Mouse (Mus musculus): ENCODE results near the gene Gm49336. TPM values are rescaled to one million over a fixed set of nuclear protein-coding genes. Genes with fewer than 3 reads are reported as not detected.

Gm49336 gene
- polyA plus RNA-seq, 2 experiments from 2014 or later, result 14.6 to 20.1 TPM

DNA sequence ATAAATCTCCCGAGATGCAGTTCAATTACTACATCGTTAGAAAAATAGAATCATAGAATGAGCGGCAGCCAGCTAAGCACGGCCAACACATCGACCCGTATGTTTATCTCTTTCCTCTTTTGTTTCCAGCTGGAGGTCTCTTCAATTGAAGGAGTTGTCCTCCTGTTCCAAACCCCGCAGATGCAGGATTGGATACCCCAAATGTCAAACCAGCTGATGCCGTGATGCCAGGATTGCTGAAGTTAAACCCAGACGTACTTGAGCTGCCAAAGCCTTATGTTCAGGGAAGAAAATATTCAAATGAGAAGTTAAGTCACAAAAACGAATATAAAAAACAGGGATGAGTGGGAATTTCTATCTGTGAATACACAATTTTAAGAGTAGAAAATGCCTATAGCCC is 31.4 kb downstream of the Gm49336 start:
- no peak for ATAC-seq

DNA sequence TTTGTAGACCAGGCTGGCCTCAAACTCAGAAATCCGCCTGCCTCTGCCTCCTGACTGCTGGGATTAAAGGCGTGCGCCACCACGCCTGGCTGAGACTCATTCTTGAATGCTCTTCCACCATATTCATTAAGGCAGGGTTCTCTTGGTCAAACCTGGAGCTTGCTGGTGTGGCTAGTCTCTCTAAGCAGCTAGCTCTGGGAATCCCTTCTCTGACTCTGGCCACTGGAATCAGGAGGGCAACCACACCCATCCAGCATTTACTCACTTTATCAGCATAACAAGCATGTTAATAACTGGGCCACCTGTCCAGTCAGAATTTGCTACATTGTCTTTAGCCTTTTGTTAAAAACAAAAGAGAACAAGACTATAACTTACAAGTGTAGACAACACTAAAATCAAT is 33.7 kb downstream of the Gm49336 start:
- ATAC-seq, result no peak

DNA sequence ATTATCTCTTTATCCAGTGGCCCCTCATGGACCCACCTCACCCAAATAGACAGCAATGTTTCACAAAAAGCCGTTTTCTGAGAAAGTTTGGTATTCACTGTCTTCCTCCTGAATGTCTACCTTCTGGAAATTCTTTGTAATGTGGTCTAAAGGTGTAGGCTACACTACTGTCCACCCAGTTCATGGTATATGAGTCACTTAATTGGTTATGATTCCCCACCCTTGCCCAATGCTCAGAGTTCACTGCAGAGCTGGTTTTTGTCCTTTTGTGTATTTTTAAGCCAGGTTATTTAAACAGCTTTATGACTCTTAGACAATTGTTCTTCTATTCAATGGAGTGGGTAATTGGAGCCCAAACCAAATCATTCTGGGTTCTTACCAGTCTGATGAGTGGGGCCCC is 35.2 kb downstream of the Gm49336 start:
- ATAC-seq, result no peak

DNA sequence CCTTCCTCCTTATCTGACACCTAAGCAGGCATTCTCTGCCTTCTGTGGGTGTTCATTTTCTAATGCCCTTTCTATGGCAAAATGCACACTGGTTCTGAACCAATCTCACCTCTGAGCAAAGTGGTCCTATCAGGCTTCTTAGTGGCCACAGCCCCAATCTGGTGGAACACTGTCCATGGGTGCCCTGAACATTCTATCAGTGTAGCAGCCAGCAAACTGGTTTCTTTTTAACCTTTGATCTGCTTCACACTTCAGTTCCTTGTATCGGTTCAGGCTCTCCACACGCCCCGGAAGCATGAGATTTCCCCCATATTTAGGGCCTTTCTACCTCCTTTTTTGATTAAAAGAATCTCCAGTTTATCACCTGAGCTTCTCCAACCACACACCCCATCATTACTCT is 36.3 kb downstream of the Gm49336 start:
- ATAC-seq, result no peak

DNA sequence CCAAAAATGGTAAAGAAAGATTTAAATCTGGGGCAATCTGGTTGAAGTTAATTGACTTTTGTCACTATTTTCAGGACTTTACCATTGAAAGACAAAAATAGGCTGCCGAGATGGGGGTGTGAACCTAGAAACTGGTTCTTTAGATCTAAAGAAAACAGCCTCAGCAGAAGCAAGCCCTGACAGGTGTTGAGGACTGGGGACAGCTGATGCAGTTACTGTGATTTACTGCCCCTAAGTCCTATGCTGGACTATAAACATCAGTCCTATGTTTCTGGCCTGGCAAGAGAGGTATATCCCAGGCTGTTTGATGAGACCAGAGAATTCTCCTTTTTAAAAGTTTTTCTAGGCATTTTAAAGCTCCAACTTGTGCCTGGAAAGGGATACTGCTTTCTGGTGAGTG is 37.3 kb downstream of the Gm49336 start:
- ATAC-seq, result no peak

DNA sequence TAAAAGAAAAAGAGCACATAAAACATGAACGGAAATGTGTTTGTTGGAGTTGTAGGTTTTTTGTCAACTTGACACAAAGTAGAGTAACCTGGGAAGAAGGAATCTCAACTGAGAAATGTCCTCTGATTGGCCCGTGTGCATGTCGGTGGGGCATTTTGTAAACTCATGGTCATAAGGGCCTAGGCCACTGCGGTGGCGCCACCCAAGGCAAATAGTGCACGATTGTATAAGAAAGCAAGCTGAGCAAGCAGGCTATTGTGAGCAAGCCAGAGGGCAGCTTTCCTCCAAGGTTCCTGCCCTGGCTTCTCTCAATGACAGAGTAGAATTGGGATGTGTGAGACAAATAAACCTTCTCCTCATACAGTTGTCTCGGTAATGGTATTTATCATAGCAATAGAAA is 42.1 kb downstream of the Gm49336 start:
- no peak for ATAC-seq

DNA sequence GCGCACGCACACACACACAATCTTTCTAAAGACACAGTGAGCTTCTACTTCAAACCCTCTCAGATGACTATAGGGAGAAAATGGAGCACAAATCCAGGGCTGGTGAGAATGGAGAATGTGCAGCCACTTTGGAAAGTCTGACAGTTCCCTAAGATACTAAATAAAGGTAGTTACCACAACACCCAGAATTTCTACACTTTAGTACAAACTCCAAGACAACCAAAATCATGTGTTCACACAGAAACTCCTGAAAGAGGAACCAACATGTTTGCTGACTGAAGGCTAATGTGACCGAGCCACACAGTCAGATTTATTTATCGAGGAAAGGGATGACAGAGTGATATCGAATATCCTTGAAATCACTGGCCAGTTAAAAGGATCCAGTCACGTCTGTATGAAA is 46.3 kb downstream of the Gm49336 start:
- no peak for ATAC-seq

DNA sequence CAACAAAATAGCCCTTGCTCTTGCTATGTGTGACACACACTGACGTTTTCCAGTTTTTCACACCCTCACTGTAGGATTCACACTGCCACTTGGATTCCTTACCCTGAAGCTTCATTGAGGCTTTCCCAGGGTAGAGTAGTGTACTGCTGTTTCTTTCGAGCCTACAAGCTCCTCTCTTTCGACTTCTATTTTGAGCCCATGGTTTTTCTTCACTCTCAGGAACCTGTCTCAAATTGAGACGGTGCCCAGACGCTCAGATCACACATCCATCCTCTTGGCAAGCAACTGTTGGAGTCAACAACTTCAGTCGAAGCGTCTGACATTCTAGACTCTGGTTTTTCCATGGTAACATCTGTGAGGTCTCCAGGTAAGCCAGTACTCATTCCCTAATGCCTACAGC is 54.4 kb downstream of the Gm49336 start, which contains the start of gene Atp8a2:
TSS of gene Atp8a2 (minus strand) at position 296 of the 400 bp plus-strand sequence.
- ATAC-seq, result no peak

DNA sequence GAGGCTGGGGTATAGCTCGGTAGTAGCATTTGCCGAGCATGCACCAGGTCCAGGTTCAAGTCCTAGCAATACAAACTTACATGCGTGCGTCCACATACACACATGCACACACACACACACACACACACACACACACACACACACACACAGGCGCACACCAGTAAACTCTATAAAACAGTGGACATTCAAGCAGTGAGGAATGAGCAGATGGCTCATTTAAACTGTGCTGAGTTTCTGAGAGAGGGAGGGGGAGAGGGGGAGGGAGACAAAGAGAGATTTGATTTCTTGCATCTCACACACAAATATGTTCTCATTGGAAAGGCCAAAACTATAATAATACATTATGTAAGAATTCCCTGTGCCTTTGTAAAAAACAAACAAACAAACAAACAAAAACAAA is 55.3 kb downstream of the Gm49336 start:
- no peak for ATAC-seq

DNA sequence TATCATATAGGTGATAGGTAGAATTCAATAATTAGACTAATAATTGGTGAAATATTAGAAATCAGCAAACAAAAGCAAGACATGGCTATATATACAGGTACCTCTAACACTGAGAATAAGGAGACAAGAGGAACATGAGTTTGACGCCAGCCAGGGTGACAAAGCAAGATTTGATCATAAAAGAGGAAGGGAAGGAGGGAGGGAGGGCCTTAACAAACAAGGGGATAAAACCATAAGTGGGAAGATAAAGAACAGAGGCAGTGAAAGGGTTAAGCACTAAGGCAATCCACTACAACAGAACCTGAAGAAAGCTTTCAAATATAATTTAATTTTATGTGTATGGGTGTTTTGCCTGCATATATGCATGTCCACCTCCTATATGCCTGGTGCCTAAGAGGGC is 56.7 kb downstream of the Gm49336 start:
- no peak for ATAC-seq

DNA sequence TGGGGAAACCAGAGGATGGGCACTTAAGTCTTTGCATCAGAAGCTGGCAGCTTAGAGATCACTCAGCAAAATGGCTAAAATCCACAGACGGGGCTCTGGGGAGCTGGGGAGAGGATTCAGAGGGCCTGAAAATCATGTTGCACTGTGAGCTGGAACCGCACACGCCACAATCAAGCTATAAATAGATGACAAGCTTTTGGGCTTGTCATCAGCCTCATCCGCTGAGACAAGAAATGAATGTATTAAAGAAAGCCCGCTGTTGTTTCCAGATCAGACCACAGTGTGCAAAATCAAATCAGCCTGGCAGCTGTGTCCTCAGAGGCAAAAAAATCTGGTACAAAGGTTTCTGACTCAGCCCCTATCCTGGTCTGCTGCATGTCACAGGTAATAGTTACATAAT is 61.5 kb downstream of the Gm49336 start:
- ATAC-seq, result no peak

DNA sequence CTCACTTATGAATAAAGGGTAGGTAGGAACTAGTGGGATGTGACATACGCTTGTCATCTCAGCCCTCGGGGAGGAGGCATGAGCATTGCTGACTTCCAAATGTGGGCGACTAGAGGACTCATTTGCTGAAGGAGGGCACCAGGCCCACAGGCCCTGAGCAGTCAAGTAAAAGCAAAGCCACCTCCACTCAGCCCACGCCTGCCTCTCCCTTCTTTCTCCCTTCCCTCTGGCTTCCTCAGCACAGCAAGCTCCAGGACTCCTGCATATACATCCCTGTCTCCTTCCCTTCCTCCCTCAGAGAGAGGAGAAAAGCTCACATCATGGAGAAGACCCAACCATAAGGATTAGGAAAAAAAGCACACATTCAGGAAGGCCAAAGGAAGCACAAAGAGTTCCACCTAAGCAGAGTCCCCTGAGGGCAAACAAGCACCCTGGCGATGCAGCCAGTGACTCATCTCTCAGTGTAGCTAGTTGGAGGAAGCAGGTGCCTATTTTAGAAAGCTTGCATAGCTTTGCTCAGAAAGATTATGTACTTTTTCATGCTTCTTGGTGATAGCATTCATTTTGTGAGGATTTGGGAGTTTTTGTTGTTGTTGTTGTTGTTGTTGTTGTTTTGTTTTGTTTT is 63.0 kb downstream of the Gm49336 start:
- no peak for ATAC-seq

DNA sequence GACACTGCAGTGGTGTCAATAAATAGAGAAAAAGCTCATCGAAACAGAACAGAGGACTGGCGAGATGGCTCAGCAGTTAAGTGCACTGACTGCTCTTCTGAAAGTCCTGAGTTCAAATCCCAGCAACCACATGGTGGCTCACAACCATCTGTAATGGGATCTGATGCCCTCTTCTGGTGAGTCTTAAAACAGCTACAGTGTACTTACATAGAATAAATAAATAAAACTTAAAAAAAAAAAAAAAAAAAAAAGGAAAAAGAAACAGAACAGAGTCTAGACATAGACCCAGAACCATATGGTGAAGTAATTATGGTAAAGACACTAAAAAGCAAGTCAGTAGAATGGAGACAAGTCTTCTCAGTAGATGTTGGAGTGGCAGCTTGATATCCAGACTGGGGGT is 70.0 kb downstream of the Gm49336 start:
- ATAC-seq, result no peak

DNA sequence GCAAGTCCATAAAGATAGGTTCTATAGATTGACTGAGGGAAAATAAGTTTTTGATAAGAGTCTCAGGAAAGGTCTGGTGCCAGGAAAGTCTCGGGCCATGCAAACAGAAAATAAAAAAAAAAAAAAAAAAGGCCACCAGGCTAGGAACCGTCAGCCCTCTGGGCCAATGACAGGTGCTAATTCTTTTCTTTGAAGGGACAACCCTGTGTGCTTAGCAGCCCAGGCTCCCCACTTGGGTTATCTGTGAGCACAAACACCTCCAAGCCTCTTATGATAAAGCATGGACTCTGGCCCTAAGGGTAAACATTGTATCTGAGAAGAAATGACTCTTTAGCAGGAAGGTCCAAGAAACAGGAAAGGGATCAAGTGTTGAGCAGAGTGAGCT is 72.7 kb downstream of the Gm49336 start:
- no peak for ATAC-seq

DNA sequence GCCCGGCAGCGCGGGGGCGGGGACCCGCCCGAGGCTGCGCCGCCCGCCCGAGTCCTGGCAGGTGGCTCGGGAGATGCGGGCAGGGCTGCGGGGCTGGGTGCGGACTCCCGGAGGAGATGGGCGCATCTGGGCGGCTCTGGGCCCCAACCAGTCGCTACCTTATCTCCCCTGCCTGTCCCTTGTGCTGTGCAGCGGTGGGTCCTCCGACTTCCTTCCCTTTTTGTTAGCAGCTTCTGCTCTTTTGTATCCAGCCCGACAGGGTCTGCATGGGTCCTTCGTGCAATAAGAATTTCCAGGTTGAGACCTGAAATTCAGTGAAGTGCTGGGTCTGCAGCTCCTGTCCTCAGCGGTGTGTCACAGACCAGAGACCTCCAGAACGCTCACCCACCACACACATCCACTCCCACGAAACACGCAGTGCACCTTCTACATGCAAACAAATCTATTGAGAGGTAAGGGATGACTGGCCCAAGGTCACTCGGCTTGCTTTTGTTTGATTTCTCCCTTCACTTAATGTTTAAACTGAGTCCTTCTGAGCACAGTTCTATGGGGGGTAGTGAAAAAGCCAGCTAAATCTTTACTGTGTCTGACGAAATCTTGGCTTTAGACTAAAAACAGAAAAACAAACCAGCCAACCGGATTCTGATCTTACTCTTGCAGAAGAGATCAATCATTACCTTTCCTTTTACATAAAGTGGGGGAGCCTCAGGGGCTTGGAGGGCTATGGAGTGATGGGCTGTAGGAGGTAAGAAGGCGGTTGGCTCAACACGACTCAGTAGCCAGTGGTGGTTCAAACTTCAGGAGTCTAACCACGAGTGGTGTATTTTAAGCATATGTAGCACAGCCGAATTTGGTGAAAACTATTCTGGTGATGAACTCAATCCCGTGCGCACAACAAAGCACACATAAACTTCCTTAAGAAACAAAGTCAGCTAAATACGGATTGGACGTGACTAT is 73.4 kb downstream of the Gm49336 start:
- no peak for ATAC-seq

DNA sequence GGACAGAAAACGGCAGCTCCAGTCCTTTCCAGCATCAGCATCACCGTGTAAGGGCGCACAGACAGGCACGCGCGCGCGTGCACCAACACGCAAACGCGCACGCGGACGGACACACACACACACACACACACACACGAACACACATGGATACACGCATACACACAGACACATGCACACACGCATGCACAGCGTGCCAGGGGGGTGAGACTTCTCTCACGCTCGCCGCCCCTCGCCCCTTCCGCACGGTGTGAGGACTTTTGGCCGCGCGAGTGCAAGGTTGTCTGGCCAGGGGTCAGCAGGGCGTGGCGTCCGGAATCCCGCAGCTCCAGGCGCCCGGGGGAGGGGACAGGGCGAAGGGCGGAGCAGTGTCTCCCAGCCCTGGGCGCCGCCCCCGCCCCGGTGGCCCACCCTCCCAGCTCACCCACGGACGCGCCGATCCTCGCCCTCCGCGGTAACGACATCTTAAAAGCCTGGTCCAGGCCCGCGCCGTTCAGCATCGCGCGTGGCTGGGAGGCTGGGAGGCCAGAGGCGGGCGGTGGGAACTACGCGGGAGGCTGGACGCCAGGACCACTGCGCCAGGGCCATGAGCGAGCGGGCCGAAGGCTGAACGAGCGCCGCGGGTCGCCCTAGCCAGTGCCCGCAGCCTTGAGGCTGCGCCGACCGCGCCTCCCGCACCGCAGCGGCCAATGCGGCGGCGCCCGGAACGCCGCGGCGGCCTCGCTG is 74.3 kb downstream of the Gm49336 start:
- no peak for ATAC-seq

DNA sequence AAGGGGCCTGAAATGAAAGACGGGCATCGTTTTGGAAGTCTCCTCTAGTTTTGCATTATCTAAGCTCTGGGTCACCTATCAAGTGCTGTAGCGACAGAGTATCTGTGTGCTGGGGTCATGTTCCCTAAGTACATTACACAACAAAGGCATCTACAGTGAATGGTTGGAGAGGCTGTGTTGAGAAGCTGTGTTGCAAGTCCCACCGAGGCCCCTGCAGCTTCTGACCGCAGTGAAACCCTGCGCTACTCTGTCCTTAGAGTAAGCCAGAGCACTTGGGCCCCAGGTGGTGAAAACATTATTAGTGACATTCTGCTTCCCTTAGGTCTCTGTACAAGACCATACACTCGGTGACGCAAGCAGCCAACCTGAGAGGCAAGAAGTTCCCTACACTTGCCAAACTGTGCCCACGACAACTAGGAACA is 74.8 kb downstream of the Gm49336 start:
- ATAC-seq, result no peak

DNA sequence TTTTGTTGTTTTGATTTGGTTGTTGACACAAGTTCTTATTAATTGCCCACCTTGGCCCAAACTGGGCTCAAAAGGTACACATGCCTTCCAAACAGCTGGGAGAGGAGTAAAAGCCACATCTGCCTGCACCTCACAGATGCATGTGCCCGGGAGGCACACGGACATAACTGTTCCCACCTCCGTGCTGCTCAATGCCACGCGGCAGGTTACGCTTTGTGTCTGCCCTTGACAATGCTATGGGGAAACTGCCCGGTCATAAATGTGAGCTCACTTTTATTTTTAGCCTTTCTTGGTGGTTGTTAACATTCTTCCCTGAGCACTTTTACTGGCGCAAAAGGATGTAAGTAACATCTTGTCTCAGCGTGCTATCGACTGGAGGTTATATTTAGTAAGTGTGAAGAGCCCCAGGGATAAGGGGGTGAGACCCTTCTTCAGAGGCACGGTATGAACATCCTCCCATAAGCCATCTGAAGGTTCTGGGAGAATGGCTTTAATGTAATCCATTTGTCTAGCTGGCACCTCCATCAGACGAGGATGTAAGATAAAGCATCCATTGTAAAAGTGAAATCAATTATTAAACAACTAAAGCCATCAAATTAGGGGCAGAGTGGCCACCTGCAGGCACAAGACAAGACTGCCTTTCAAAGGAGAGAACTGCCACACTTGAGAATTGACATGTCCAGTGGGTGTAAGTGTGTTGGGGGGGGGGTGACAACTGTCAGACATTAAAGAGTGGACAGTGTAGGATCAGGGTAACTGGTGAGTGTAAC is 78.8 kb downstream of the Gm49336 start:
- no peak for ATAC-seq

DNA sequence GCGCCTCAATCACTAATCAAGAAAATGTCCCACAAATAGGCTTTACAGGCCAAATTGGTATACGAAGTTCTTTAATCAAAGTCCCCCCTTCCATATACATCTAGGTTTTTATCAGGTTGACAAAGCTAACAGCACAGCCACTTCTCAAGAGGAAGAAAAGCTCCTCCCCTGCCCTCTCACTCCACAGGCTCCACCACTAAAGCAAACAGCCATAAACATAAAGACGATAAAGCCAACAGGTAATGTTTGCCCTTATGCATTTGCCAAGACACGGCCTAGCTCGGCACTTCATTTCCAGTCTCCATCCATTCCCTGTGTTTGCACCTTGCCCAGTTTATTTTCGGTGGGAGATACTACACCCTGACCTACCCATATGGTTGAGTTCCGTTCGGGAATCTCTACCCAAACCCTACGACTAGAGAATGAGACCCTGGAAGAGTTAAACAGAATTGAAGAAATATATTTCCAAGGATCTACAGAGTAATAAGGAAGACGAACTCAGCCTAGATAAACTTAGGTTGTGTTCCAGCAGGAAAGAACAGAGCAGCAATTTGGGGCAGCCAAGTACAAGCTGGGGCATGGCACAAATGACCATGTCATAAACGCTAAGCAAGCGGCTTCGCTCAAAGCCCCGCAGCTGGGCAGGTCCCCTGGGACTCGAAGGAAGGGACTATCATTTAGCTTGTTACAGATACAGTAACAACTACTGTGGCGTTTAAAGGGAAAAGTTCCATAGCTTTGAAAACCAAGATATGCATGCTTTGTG is 80.3 kb downstream of the Gm49336 start:
- no peak for ATAC-seq

DNA sequence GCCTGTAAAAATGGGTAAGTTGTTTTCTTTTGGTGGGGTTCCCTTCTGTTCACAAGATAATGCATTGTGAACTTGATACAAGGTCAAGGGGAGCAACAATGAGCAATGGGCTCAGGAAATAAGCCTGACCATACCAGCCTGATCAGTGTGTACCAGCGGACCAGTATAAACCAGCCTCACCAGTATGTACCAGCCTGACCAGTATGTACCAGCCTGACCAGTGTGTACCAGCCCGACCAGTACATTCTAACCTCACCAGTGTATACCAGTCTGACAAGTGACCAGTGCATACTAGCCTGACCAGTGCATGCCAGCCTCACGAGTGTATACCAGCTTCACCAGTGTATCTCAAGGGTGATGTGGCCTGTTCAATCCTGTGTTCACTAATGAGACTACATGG is 87.9 kb downstream of the Gm49336 start:
- ATAC-seq, result no peak

All from activated CD4-positive, CD25-positive, alpha-beta regulatory T cell, adult 4 months (primary cell).